Mouse (Mus musculus) C2C12 (cell line): ENCODE results near the gene Sltm.

ENCODE experiments used
- CTCF ChIP-seq: IDR thresholded peaks from one replicate; pipeline ENCODE4 v1.5.1; 2011; ENCODE audit not compliant: control insufficient read depth, insufficient read depth, insufficient read length
- MYOD1 ChIP-seq: IDR thresholded peaks from one replicate; pipeline ENCODE4 v1.6.1; 2011; ENCODE audit warnings: low read depth; ENCODE audit not compliant: control insufficient read depth, insufficient read length
- USF1 ChIP-seq: IDR thresholded peaks from one replicate; pipeline ENCODE4 v1.6.1; 2011; ENCODE audit warnings: low read depth, mild to moderate bottlenecking, control low read depth, moderate library complexity

GRCm38 (mm10) chr9:70544831-70545230 lies 2.3 kb downstream of the Sltm start:
- TF ChIP-seq USF1 (no peak), CTCF (no peak), MYOD1 (no peak)
